Mouse (Mus musculus) intestine, postnatal 0 days (tissue): Measurements from ENCODE around the gene Casp12. TPM values are rescaled to one million over a fixed set of nuclear protein-coding genes. Genes with fewer than 3 reads are reported as not detected.

Source experiments
- ATAC-seq: fragments of 200-750 bp; cut with Nextera tagmentation; 2 replicates; pipeline ENCODE4 v1.8.0; 2017; ENCODE audit warnings: mild to moderate bottlenecking, moderate TSS enrichment, moderate library complexity
- H3K27ac ChIP-seq: fragments of 300-500 bp; sonication (generic); 2 replicates; pipeline ENCODE4 v1.5.1; 2014; ENCODE audit warnings: mild to moderate bottlenecking, low read depth, low read length, moderate library complexity
- H3K27me3 ChIP-seq: fragments of 300-500 bp; sonication (generic); replicated peaks from 2 replicates; pipeline ENCODE4 v1.6.1; 2014; ENCODE audit warnings: low read length, mixed read lengths; ENCODE audit not compliant: control insufficient read depth, insufficient read depth
- H3K36me3 ChIP-seq: fragments of 300-500 bp; sonication (generic); 2 replicates; pipeline ENCODE4 v1.6.1; 2014; ENCODE audit warnings: mild to moderate bottlenecking, moderate library complexity; ENCODE audit not compliant: control insufficient read depth, insufficient read depth
- H3K4me1 ChIP-seq: fragments of 300-500 bp; sonication (generic); replicated peaks from 2 replicates; pipeline ENCODE4 v1.6.1; 2014; ENCODE audit warnings: antibody characterized with exemption, low read length, mixed read lengths; ENCODE audit not compliant: control insufficient read depth, insufficient read depth
- H3K4me2 ChIP-seq: fragments of 300-500 bp; sonication (generic); replicated peaks from 2 replicates; pipeline ENCODE4 v1.6.1; 2014; ENCODE audit warnings: low read depth, mild to moderate bottlenecking, moderate library complexity
- H3K4me3 ChIP-seq: fragments of 300-500 bp; sonication (generic); 2 replicates; pipeline ENCODE4 v1.5.1; 2014; ENCODE audit warnings: low read depth, low read length
- H3K9ac ChIP-seq: fragments of 300-500 bp; sonication (generic); 2 replicates; pipeline ENCODE4 v1.6.1; 2014; ENCODE audit warnings: mild to moderate bottlenecking, low read depth, low read length
- H3K9me3 ChIP-seq: fragments of 300-500 bp; sonication (generic); 2 replicates; pipeline ENCODE4 v1.6.1; 2016; ENCODE audit warnings: mixed run types; ENCODE audit not compliant: control insufficient read depth
- CTCF ChIP-seq: sonication (generic); IDR thresholded peaks from 2 replicates; pipeline ENCODE4 v1.5.1; 2016; ENCODE audit warnings: low read depth, mild to moderate bottlenecking, control low read depth, antibody characterized with exemption, moderate library complexity
- WGBS: fragments of 180-500 bp; shearing (Covaris S2); extraction: QIAGEN DNeasy Blood & Tissue Kit; methylation state at CpG from one replicate; pipeline ENCODE4 v1.1.7; 2014; 5-methylcytosine and 5-hydroxymethylcytosine counted together
- polyA plus RNA-seq: library from polyadenylated mRNA; unstranded; fragments of >200 nt; fragmentation: Nextera tagmentation; extraction: Ambion mirVana; gene quantifications from 2 replicates; pipeline ENCODE4 v1.2.1, GENCODE M21; 2015

The Casp12 gene
- polyA plus RNA-seq = 7.5 and 8.2 TPM in 2 replicates

DNA sequence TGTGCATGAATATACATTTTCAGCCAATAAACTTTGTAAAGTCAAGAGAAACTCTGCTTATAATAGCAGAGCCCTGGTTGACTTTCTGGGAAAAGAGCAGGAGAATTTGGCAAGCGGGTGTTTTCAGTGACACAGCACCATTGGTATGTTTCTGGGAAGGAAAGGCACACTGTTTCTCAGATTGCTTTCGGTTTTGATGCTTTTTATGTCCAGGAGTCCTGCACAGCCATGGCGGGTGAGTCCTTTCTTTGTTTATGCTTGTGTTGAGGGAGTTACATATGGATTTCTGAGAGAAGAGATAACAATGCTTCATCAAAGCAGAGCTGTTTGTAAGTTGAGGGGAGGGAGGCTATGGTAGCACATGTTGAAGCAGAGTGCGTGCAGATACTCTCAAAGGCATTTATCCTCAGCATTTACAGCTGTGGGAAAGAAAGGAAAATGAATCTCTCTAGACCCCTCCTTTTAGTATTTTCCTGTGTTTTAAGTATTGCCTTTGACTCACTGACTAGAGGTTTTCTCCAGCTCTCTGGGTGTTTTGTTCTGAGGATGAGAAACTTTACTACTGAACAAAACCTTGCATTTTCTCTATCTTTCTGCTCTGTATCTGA is at the start of gene Casp12:
Gene Casp12 (plus strand): TSS at position 140 of the 608 bp plus-strand sequence.
- no peaks in the 10 kb centered on the region for H3K36me3 ChIP-seq
- H3K9ac ChIP-seq = no peak within 1 kb of the TSS
- no peak for TF ChIP-seq CTCF
- H3K27ac ChIP-seq = 0 out of 2 replicates have a peak within 1 kb of the TSS, but pooled peaks have one; percentile 46
- H3K4me1 ChIP-seq = no peaks in the 10 kb centered on the region
- 44% methylated on average over 4 of the region's 4 CpGs for WGBS
- no peaks in the 10 kb centered on the region for H3K27me3 ChIP-seq
- H3K4me2 ChIP-seq = peak within 1 kb of the TSS; percentile 48
- H3K4me3 ChIP-seq = peak within 1 kb of the TSS; percentile 27
- H3K9me3 ChIP-seq = no peaks in the 10 kb centered on the region
- ATAC-seq = no peak

DNA sequence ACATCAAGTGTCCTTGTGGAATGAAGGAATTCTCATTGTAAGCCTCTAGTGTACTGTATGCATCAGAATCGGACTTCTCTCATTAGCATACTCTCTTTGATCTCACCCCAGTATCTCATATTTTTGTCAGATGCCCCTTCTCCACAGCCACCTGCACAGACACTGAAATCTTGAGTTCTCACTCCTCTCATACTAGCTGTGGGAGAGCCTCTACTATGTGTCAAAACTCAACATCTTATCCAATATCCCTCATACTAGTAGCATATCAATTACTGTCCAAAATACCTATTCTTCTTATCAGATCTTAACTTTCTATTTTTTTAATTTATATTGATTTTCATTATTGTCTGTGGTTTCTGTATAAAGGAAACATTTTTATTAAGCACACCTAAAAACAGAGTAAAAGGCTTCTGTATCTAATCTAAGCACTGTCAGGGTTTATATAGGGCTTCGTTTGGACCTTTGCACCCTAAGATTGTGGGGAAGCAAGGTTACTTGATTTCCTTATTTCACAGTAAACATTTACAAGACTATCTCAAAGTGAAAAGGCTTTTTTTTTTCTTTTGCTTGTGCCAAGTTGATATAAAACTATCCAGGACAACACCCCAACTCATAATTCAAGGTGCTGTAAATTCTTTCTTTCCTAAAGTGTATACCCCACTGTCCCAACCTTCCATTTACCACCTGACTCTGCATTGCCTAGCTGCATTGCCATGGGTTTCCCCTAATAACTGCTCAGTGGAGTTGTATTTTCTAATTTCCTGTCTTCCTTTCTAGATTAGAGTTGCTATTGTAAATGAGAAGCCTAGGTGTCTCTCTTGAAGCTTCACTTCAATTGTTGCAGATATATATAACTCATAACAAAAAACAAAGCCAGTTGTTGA is 48.6 kb upstream of the Casp12 start:
- Histone ChIP-seq H3K27ac (no peak overlapping the region), H3K9ac (no peak overlapping the region), H3K36me3 (no peaks in the 10 kb centered on the region), H3K9me3 (no peaks in the 10 kb centered on the region), H3K27me3 (no peaks in the 10 kb centered on the region), H3K4me2 (no peak overlapping the region), H3K4me3 (no peak overlapping the region), H3K4me1 (no peaks in the 10 kb centered on the region)
- peak; percentile 89 for ATAC-seq
- WGBS = 44% methylated on average over 2 of the region's 2 CpGs
- TF ChIP-seq CTCF = no peak

DNA sequence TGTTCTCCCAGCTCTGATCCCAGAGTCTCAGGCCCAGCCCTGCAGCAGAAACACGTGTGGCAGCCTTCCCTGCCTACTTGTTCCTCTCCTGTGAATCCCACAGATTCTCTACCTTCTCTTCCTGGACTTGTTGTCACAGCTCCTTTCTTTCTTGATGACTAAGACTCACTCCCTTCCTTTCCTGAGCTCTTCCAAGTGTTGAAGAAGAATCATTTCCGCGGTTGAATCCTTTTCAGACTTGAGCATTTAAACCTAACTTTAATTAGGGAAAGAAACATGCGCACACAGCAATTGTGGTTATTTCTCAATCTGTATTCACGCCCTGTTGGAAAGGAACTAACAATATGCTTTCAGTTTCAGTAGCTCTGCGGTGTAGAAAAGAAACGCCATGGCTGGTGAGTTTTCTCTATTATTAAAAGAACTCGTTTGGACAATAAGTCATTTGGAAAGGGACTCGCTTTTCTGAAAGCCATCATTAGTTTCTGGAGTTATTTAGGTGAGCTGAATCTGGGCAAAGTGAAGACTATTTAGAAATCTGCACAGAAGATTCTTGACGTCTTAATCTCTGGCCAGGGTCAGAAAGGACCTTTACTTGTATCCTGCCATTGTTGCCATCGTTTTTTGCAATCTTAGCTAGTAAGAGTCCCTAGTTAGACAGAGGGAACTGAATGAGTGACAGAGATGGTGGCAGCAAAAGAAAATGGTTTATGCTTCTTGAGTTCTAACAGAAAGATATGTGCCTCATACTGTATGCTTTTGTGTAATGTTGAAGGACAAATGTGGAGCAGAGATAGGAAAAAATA is 46.7 kb upstream of the Casp12 start, which contains the start of gene Casp1:
Gene Casp1 (plus strand): TSS at position 189 of the 803 bp plus-strand sequence.
- H3K4me1 ChIP-seq = no peaks in the 10 kb centered on the region
- WGBS = 48% methylated on average over 11 of the region's 11 CpGs
- peak within 1 kb of the TSS; percentile 55 for H3K4me2 ChIP-seq
- TF ChIP-seq CTCF = no peak
- peak; percentile 84 for ATAC-seq
- peak within 1 kb of the TSS; percentile 36 for H3K4me3 ChIP-seq
- peak within 1 kb of the TSS; percentile 88 for H3K27ac ChIP-seq
- no peaks in the 10 kb centered on the region for H3K27me3 ChIP-seq
- H3K36me3 ChIP-seq = no peaks in the 10 kb centered on the region
- H3K9ac ChIP-seq = peak within 1 kb of the TSS; percentile 37; the same call in 1 of the 2 replicates
- H3K9me3 ChIP-seq = no peaks in the 10 kb centered on the region

DNA sequence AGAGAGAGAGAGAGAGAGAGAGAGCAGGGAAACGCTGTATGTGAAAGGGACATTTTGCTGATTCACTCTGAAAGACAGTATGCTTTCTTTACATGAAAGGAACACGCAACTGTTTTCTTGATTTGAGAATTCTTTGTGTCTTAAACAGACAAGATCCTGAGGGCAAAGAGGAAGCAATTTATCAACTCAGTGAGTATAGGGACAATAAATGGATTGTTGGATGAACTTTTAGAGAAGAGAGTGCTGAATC is 46.2 kb upstream of the Casp12 start:
- WGBS = 54% methylated on average over 2 of the region's 2 CpGs
- Histone ChIP-seq H3K4me1 (no peaks in the 10 kb centered on the region), H3K9ac (peak overlapping the region; percentile 37; the same call in 1 of the 2 replicates), H3K4me3 (peak overlapping the region; percentile 36), H3K36me3 (no peaks in the 10 kb centered on the region), H3K27ac (peak overlapping the region; percentile 88), H3K9me3 (no peaks in the 10 kb centered on the region), H3K4me2 (peak overlapping the region; percentile 55), H3K27me3 (no peaks in the 10 kb centered on the region)
- ATAC-seq = no peak
- TF ChIP-seq CTCF = no peak

DNA sequence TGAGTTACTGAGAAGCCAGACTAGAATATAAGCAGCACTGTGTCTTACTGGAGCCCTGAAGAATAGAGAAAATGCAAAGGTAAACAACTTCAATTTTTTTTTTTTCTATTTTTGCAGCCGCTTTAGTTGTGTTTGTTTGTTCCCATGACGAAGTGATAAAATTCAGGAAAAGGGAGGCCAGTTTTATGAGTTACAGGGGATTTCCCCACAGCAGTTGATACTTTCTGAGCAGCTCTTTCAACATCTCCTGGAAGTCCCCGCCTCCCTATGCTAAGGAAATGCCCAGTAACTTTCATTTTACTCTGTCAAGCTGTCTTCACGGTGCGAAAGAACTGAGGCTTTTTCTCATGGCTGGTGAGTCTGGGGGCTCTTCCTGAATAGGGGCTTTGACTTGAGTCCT is 36.7 kb upstream of the Casp12 start, which contains the start of gene Casp4:
Gene Casp4 (plus strand): TSS at position 268 of the 400 bp plus-strand sequence.
- Histone ChIP-seq H3K4me1 (peaks cover 3% of the 10 kb centered on the region; the same call in 1 of the 2 replicates), H3K9me3 (no peaks in the 10 kb centered on the region), H3K4me2 (peak within 1 kb of the TSS; percentile 58), H3K27ac (peak within 1 kb of the TSS; percentile 71), H3K36me3 (no peaks in the 10 kb centered on the region), H3K4me3 (peak within 1 kb of the TSS; percentile 48), H3K27me3 (no peaks in the 10 kb centered on the region), H3K9ac (peak within 1 kb of the TSS; percentile 50)
- TF ChIP-seq CTCF = no peak
- peak; percentile 92 for ATAC-seq
- 10% methylated on average over 5 of the region's 5 CpGs for WGBS

DNA sequence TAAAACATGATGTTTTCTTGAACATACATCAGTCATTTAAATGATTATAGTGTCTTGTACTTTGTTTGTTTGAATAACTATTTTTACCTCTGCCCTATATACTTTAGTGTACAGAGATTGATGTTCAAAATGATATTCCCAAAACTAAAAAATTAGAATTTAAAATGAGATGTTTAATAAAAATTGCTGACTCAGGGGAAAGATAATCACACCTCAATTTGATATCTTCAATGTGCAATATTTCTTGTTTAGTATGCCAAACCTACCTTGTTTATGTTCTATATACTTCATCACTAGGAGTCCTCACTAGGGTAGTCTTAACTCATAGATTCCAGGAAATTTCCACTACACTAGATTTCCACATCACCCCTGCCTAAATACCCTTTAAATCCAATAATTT is 35.1 kb upstream of the Casp12 start:
- no peak for ATAC-seq
- TF ChIP-seq CTCF = no peak
- H3K27me3 ChIP-seq = no peaks in the 10 kb centered on the region
- peak overlapping the region; percentile 58; the same call in 1 of the 2 replicates for H3K4me2 ChIP-seq
- no peak overlapping the region for H3K9ac ChIP-seq
- no peaks in the 10 kb centered on the region for H3K36me3 ChIP-seq
- H3K4me3 ChIP-seq = no peak overlapping the region
- no peak overlapping the region for H3K27ac ChIP-seq
- H3K9me3 ChIP-seq = no peaks in the 10 kb centered on the region
- peaks cover 3% of the 10 kb centered on the region; the same call in 1 of the 2 replicates for H3K4me1 ChIP-seq
